Mouse (Mus musculus) thymus, postnatal 36 days (tissue): ENCODE results near the gene Cox16.
A peak's percentile ranks its signal among the peaks of the same experiment; 100 is the strongest.
"Not testable (repeated sequence)": the region's sequence is repeated elsewhere in the genome, so short reads cannot be mapped to it uniquely, and the experiment has no call there.

ENCODE experiments used
- DNase-seq, 2 experiments: peaks; one replicate each; pipeline ENCODE4 v3.0.0; 2022; ENCODE audit warnings: mixed read lengths in 2 of 2

Cox16 gene

DNA sequence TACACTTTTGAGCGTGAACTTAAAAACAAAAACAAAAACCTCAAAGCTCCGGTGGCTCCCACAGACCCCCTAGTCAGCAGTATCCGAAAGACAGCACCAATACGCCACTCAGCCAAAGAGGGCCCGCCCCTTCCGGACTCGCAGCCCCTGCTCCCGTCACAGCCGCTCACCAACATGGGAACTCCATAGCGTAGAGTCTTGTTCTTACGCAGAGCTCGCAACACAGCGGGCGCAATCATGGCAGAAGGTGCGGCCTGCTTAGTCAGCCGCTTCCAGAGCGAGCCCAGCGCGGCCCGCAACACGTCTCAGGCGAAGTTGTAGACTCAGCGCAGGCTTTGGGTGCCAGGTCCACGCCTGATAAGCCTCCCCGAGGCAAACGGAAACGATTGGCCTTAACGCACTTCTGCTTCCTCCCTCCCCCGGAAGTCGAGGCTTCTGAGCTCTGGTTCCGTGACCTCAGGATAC, at the start of gene Cox16:
Gene Cox16, minus strand, starts transcription at position 401 of the 465 bp plus-strand sequence.
- peak; percentile 88 to 89 for DNase-seq

- DNase-seq = no peak
These were observed 48.1 kb upstream of the Cox16 start for GRCm38 (mm10) chr12:81533029-81533419.

GRCm38 (mm10) chr12:81532316-81533028, 47.5 kb upstream of the Cox16 start, which contains the start of the genes Gm20498 and Synj2bp:
TSS of gene Gm20498 (minus strand) at chr12:81532905.
TSS of gene Synj2bp (minus strand) at chr12:81532911.
- peak; percentile 85 to 86 for DNase-seq

- DNase-seq = not testable (repeated sequence)
These were observed 45.7 kb upstream of the Cox16 start for GRCm38 (mm10) chr12:81530587-81530986.

DNA sequence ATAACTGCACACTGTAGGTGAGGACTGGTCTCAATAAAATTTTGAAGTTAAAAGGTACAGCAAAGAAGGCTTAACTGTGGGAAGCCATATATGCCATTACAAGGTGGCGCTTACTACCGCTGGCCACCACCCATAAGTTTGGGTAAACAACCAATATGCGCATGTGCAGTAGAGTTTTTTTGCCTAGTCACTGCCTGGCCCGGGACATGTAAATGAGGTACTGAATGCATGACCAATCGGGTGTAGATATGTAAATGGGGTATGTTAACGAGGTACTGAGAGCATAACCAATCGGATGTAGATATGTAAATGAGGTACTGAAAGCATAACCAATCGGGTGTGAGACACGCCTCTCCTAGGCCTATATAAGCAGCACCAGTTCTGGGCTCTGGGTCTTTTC, 12.0 kb upstream of the Cox16 start:
- DNase-seq = not testable (repeated sequence)

GRCm38 (mm10) chr12:81490491-81490890, 5.6 kb upstream of the Cox16 start:
- no peak for DNase-seq

- DNase-seq = peak; percentile 3 to 16
These were observed 384 bp upstream of the Cox16 start for GRCm38 (mm10) chr12:81485311-81485710.

GRCm38 (mm10) chr12:81484212-81484611, 715 bp downstream of the Cox16 start:
- no peak for DNase-seq

GRCm38 (mm10) chr12:81483656-81484055, 1.3 kb downstream of the Cox16 start:
- DNase-seq = no peak

DNA sequence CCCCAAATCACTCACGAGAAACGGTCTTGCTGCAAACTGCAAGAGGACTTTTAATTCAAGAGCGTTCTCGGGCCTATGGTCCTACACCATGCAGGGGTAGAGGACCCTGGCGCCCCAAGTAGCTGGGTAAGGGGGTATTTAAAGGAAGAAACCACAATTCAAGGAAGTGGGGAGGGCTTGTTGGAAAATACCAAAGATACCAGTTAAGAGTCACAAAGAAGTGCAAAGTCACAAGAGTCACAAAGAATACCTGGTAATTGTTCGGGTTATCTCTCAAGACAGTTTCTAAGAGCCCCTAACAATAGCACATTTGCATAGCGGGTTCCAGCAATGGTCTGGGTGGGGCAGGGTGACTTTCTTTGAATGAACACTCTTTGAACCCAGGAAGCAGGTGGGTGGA, 25.9 kb downstream of the Cox16 start:
- DNase-seq = not testable (repeated sequence)

DNA sequence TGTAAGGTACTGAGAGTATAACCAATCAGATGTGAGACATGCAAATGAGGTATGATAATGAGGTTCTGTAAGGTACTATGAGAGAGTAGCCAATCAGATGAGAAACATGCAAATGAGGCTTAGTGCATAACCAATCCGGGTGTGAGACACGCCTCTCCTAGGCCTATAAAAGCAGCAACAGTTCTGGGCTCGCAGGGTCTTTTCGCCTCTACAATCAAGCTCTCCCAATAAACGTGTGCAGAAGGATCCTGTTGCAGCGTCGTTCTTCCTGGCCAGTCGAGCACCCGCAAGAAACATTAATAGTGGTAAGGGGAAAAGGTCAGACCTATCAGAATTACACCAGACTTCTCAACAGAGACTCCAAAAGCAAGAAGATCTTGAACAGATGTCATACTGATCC, 45.9 kb downstream of the Cox16 start:
- not testable (repeated sequence) for DNase-seq

GRCm38 (mm10) chr12:81434778-81435177, 50.1 kb downstream of the Cox16 start:
- DNase-seq = not testable (repeated sequence)

DNA sequence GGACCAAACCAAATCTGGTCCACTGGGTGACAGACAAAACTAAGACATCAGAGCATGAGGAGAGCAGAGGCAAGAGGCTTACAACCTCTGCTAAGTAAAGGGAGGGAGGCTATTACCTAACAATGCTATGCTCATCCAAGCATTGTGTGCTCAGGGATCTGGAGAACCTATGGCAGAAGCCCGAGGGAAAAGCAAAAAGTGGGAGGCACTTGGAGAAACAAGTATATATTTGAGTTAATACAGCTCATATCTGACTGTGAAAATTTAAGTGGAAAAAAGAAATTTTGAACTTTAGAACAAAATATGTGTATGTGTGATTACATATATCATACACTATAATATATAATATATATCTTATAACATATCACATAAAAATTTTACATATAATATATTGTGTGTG, 63.1 kb downstream of the Cox16 start, which contains the start of gene Adam4:
Gene Adam4, minus strand, starts transcription at position 101 of the 400 bp plus-strand sequence.
- no peak for DNase-seq

DNA sequence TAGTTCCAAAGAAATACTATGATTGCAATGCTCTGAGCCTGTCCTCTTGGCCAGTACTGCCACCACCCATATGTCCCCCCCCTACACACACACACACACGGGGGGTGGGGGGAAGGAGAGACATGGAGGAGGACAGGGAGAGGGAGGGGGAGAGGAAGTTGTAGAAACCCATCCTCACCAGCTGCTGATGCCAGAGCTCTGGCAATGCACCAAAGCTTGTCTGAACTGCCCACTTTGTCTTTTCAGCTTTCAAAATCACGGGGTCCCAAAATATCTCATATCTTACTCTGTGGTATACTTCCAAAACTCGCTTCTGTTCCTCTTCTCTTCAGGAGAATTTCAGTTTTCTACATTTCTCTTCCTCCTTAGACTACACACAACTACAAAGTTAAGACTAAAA, 71.7 kb downstream of the Cox16 start:
- DNase-seq = no peak

- no peak for DNase-seq
These were observed 76.0 kb downstream of the Cox16 start for GRCm38 (mm10) chr12:81408966-81409365.

- DNase-seq = peak; percentile 11 to 37
These were observed 82.7 kb downstream of the Cox16 start for GRCm38 (mm10) chr12:81402187-81402586.

- DNase-seq = not testable (repeated sequence)
These were observed 105.6 kb downstream of the Cox16 start, which contains the start of gene Gm4787 for GRCm38 (mm10) chr12:81379364-81379763. TSS of gene Gm4787 (minus strand) at chr12:81379464.

- DNase-seq = no peak
These were observed 151.1 kb downstream of the Cox16 start for GRCm38 (mm10) chr12:81333841-81334240.

GRCm38 (mm10) chr12:81332875-81333421, 152.0 kb downstream of the Cox16 start, which contains the start of gene Slc8a3:
TSS of gene Slc8a3 (minus strand) at chr12:81333180.
- no peak for DNase-seq

GRCm38 (mm10) chr12:81331937-81332874, 152.7 kb downstream of the Cox16 start:
- no peak for DNase-seq

DNA sequence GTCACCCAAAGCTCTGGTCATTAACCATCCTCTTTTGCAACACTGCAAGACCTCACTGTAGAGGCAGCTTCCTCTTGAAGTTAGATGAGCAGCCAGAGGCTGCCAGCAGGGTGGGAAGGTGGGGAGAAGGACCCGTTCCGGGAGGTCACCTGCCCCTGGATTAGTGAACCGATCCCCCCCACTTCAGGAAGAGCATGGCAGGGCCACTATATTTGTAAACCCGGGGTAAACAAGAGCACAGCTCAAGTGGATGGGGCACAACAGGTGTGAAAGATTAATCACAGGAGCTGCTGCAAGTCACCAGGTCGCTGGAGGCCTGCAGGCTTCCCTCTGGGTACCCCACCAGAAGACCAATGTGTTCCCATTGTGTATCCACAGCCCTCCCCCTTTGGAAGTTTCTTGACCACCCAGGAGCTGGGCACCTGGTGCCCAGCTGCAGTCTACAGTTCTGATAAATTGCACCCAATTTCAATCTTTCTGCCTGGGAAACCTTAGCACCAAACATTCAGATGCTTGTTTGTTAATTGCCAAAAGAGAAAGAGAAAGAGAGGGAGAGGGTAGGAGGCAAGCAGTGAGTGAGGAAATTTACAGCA, 153.8 kb downstream of the Cox16 start:
- DNase-seq = no peak

- no peak for DNase-seq
These were observed 159.9 kb downstream of the Cox16 start for GRCm38 (mm10) chr12:81324991-81325390.
